Mouse (Mus musculus): ENCODE measurements around the gene Nme7. TPM values are rescaled to one million over a fixed set of nuclear protein-coding genes. Genes with fewer than 3 reads are reported as not detected.

Nme7 gene
- polyA plus RNA-seq, 1 experiment from 2014 or later: 30.4 TPM

DNA sequence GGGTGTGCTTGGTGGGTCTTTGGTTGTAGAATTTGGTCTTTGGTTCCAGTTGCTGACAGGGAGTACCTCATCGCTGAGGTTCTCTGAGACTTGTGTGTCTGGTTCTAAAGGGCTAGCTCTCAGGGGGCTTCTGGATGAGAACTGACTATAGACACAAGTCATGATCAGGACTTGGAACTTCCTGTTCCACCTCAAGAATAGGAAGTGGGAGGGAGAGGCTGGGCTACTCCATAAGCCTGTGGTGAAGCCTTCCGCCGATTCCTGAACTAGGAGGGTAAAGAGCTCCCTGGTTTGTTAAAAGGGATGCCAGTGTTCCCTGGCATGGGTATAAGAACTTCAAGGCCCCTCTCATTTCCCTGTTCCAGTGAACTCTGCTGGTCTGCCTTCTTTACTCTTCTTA lies 19.9 kb upstream of the Nme7 start:
- 97% methylated on average over 3 of the region's 3 CpGs for whole genome bisulfite sequencing
- no peak for ATAC-seq (ENCODE audit: low FRiP score)

DNA sequence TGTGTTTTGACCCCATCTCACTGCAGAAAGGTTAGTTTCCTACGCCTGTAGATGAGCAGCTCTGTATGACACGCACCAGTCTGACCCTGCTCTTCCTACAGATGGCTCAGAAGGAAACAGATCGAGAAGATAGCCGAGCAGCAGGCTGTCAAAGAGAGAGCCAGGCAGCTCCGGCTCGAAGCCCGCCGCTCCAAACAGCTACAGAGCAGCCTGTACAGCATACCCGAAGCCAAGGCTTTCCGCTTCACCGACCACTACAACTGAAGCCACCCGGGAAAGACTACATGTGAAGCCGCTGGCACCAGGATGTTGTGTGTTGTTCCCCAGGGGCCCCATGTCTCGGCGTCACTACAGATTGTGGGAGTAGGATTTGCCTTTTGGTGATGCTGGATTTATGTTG lies 16.5 kb upstream of the Nme7 start:
- 67% methylated on average over 15 of the region's 15 CpGs for WGBS
- DNase-seq (ENCODE audit: low spot score): no peak

More for the DNA sequence above, 19.9 kb upstream of the Nme7 start:
- no peaks in the 10 kb centered on the region for H3K4me1 ChIP-seq (replicated peaks; ENCODE audit: control insufficient read depth, insufficient read depth, low read length)
- no peaks in the 10 kb centered on the region for H3K36me3 ChIP-seq (ENCODE audit: control insufficient read depth, insufficient read depth, low read length)
- no peak overlapping the region for H3K4me3 ChIP-seq (ENCODE audit: low read depth, low read length)
- H3K9ac ChIP-seq (ENCODE audit: low read depth, low read length): no peak overlapping the region
- DNase-seq (ENCODE audit: low spot score): no peak
- no peaks in the 10 kb centered on the region for H3K9me3 ChIP-seq (ENCODE audit: control insufficient read depth, low read length)
- no peaks in the 10 kb centered on the region for H3K27me3 ChIP-seq (ENCODE audit: control insufficient read depth, insufficient read depth, low read length)
- H3K27ac ChIP-seq (ENCODE audit: low read depth, low read length): no peak overlapping the region
- no peak overlapping the region for H3K4me2 ChIP-seq (replicated peaks; ENCODE audit: low read depth, low read length)

DNA sequence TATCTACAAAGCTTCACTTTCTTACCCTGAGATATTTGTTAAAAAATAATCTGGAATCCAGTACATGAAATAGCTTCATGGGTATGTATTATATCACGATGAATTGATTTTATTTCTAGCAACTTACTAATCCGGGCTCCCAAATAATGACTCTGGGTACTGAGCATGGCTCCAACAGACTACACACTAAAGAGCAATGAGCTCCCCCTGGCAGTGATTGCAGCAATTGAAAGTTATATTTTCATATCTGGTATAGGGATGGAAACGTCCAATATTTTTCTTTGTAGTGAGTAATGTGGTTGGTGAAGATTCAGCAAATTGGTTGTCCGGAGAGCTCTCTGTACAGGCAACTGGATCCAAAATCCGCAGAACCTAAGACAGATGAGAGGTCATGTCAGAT lies 11.9 kb upstream of the Nme7 start:
- no peaks in the 10 kb centered on the region for H3K27me3 ChIP-seq (ENCODE audit: control insufficient read depth, insufficient read depth, low read length)
- H3K4me3 ChIP-seq (ENCODE audit: low read depth, low read length): no peak overlapping the region
- H3K9me3 ChIP-seq (ENCODE audit: control insufficient read depth, low read length): no peaks in the 10 kb centered on the region
- H3K27ac ChIP-seq (ENCODE audit: low read depth, low read length): no peak overlapping the region
- H3K4me2 ChIP-seq (replicated peaks; ENCODE audit: low read depth, low read length): no peak overlapping the region
- 94% methylated on average over 5 of the region's 5 CpGs for WGBS
- H3K4me1 ChIP-seq (replicated peaks; ENCODE audit: control insufficient read depth, insufficient read depth, low read length): no peaks in the 10 kb centered on the region
- DNase-seq (ENCODE audit: low spot score) (no peak), ATAC-seq (ENCODE audit: low FRiP score) (no peak)
- H3K9ac ChIP-seq (ENCODE audit: low read depth, low read length): no peak overlapping the region
- peaks cover 3% of the 10 kb centered on the region; the same call in 1 of the 2 replicates for H3K36me3 ChIP-seq (ENCODE audit: control insufficient read depth, insufficient read depth, low read length)

More for the DNA sequence above, 16.5 kb upstream of the Nme7 start:
- Histone ChIP-seq H3K9me3 (ENCODE audit: control insufficient read depth, low read length) (no peaks in the 10 kb centered on the region), H3K9ac (ENCODE audit: low read depth, low read length) (no peak overlapping the region), H3K36me3 (ENCODE audit: control insufficient read depth, insufficient read depth, low read length) (no peaks in the 10 kb centered on the region), H3K4me1 (replicated peaks; ENCODE audit: control insufficient read depth, insufficient read depth, low read length) (no peaks in the 10 kb centered on the region), H3K27me3 (ENCODE audit: control insufficient read depth, insufficient read depth, low read length) (no peaks in the 10 kb centered on the region), H3K4me2 (replicated peaks; ENCODE audit: low read depth, low read length) (no peak overlapping the region), H3K27ac (ENCODE audit: low read depth, low read length) (no peak overlapping the region), H3K4me3 (ENCODE audit: low read depth, low read length) (no peak overlapping the region)
- ATAC-seq (ENCODE audit: low FRiP score): no peak

DNA sequence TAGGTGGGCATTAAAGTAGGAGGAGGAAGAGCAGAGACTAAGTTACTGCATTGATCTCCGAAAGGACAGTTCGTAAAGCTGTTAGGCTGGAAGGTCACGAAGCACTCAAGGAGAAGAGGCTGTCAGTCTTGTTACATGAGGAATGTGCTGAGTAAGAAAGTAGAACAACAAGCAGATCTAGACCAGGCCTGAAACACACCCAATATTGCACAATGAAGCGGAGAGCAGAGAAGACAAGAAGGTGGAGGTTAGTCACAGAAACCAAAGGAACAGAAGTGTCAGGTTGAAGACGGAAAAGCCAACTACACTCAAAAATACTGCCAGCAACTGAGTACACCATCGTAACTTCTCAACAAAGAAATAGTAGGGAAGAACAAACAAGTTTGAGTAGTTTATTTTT lies 9.8 kb upstream of the Nme7 start:
- Histone ChIP-seq H3K36me3 (ENCODE audit: control insufficient read depth, insufficient read depth, low read length) (peaks cover 3% of the 10 kb centered on the region; the same call in 1 of the 2 replicates), H3K9ac (ENCODE audit: low read depth, low read length) (no peak overlapping the region), H3K27me3 (ENCODE audit: control insufficient read depth, insufficient read depth, low read length) (no peaks in the 10 kb centered on the region), H3K4me3 (ENCODE audit: low read depth, low read length) (no peak overlapping the region), H3K4me1 (replicated peaks; ENCODE audit: control insufficient read depth, insufficient read depth, low read length) (no peaks in the 10 kb centered on the region), H3K4me2 (replicated peaks; ENCODE audit: low read depth, low read length) (no peak overlapping the region), H3K9me3 (ENCODE audit: control insufficient read depth, low read length) (no peaks in the 10 kb centered on the region), H3K27ac (ENCODE audit: low read depth, low read length) (no peak overlapping the region)
- DNase-seq (ENCODE audit: low spot score): no peak
- ATAC-seq (ENCODE audit: low FRiP score): no peak
- 92% methylated on average over 6 of the region's 6 CpGs for WGBS

DNA sequence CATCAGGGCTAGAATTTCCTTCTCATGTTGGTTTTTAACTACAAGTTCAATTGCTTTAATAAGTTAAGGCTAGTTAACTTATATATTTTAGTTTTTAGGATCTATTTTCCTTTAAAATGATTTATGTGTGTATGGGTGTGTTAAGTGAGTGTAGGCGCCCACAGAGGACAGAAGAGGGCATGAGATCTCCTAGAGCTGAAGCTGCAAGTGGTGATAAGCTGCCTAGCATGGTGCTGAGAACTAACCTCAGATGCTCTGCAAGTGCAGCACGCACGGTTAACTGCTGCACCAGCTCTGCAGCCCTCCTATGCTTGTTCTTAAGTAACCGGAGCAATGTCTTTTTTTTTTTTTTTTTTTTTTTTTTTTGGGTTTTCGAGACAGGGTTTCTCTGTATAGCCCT lies 7.4 kb upstream of the Nme7 start:
- Histone ChIP-seq H3K27ac (ENCODE audit: low read depth, low read length) (no peak overlapping the region), H3K4me1 (replicated peaks; ENCODE audit: control insufficient read depth, insufficient read depth, low read length) (no peaks in the 10 kb centered on the region), H3K9me3 (ENCODE audit: control insufficient read depth, low read length) (no peaks in the 10 kb centered on the region), H3K4me3 (ENCODE audit: low read depth, low read length) (no peak overlapping the region), H3K27me3 (ENCODE audit: control insufficient read depth, insufficient read depth, low read length) (no peaks in the 10 kb centered on the region), H3K4me2 (replicated peaks; ENCODE audit: low read depth, low read length) (no peak overlapping the region), H3K9ac (ENCODE audit: low read depth, low read length) (no peak overlapping the region), H3K36me3 (ENCODE audit: control insufficient read depth, insufficient read depth, low read length) (peaks cover 3% of the 10 kb centered on the region; the same call in 1 of the 2 replicates)
- DNase-seq (ENCODE audit: low spot score) (no peak), ATAC-seq (ENCODE audit: low FRiP score) (no peak)
- WGBS: 89% methylated on average over 4 of the region's 5 CpGs

DNA sequence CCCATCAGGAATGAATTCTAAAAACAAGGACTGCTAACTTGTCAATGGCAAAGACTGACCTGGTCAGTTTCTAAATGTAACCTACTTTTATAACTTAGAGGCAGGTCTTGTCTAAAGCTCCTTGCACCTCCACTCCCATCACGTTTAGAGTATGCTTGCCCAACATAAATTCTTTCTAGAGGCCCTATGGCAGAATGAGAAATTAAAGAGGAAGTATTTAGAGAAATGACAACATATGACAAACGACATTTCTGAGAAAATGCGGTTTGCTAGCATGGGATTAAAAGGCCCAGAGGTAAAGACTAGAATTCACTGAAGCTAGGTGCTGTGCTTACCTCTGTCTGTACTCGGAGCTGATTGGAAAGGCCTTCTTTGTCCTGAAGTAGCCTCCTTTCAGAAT lies 2.0 kb upstream of the Nme7 start:
- Histone ChIP-seq H3K27ac (ENCODE audit: low read depth, low read length) (no peak overlapping the region), H3K9ac (ENCODE audit: low read depth, low read length) (no peak overlapping the region), H3K36me3 (ENCODE audit: control insufficient read depth, insufficient read depth, low read length) (no peaks in the 10 kb centered on the region), H3K9me3 (ENCODE audit: control insufficient read depth, low read length) (no peaks in the 10 kb centered on the region), H3K4me2 (replicated peaks; ENCODE audit: low read depth, low read length) (no peak overlapping the region), H3K4me1 (replicated peaks; ENCODE audit: control insufficient read depth, insufficient read depth, low read length) (no peaks in the 10 kb centered on the region), H3K27me3 (ENCODE audit: control insufficient read depth, insufficient read depth, low read length) (no peaks in the 10 kb centered on the region), H3K4me3 (ENCODE audit: low read depth, low read length) (no peak overlapping the region)
- ATAC-seq (ENCODE audit: low FRiP score) (no peak), DNase-seq (ENCODE audit: low spot score) (no peak)
- 90% methylated on average over 4 of the region's 4 CpGs for WGBS

DNA sequence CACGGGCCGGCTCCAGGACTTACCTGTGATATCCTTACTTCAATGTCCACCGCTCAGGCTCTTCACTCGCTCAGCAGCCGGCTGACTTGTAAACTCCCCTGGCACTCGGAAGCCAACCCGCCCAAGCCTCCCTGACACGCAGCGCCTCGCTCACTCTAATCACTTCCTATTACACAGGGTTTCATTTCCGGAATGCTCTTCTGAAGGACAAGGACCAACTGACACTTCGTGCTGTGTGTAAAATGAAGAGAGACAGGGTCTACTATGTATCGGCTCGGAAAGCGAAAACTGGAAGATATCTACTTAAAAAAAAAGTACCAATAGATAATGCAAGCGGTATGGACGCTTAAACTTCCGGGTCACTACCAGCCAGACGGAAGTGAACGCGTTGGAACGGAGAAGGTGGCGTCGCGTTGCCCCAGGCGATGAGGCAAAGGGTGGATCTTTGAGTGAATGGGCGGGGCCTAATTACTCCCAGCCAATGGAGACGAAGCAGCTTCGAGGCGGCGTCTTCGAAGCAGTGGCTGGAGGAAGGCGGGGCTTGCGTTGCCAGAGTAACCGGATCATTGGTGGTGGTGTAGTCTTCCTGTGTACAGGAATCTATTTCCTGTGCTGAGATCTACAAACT lies 3.3 kb downstream of the Nme7 start, which contains the start of gene Blzf1:
TSS of gene Blzf1 (minus strand) at position 366 of the 628 bp plus-strand sequence.
- no peak within 1 kb of the TSS for H3K27ac ChIP-seq (ENCODE audit: low read depth, low read length)
- WGBS: under 1% methylated on average over 35 of the region's 35 CpGs

DNA sequence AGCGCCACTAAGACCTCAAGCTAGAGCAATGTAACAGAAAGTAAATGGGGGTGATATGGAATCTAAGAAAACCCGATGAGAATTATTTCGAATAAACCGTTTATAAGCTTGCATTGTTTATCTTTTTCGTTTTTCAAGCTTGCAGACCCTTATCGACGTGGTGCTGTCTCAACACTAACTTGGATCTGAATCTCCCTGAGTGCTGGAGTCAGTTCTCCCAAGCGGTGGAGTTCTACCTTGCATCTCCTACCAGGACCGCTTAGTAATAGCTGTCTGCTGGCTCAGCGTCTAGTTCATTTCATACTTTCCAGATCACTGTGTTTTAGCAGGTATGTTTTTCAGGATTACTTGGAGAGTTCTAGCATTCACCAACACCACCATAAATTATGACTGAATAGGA lies 4.0 kb downstream of the Nme7 start:
- Histone ChIP-seq H3K4me1 (replicated peaks; ENCODE audit: control insufficient read depth, insufficient read depth, low read length) (no peaks in the 10 kb centered on the region), H3K9me3 (ENCODE audit: control insufficient read depth, low read length) (no peaks in the 10 kb centered on the region), H3K36me3 (ENCODE audit: control insufficient read depth, insufficient read depth, low read length) (no peaks in the 10 kb centered on the region), H3K9ac (ENCODE audit: low read depth, low read length) (peak overlapping the region; percentile 44), H3K27me3 (ENCODE audit: control insufficient read depth, insufficient read depth, low read length) (no peaks in the 10 kb centered on the region), H3K4me3 (ENCODE audit: low read depth, low read length) (peak overlapping the region; percentile 48), H3K4me2 (replicated peaks; ENCODE audit: low read depth, low read length) (peak overlapping the region; percentile 39), H3K27ac (ENCODE audit: low read depth, low read length) (no peak overlapping the region)
- 14% methylated on average over 10 of the region's 10 CpGs for WGBS
- ATAC-seq (ENCODE audit: low FRiP score) (peak; percentile 20; the same call in 1 of the 2 replicates), DNase-seq (ENCODE audit: low spot score) (no peak)

More for the DNA sequence above, 3.3 kb downstream of the Nme7 start, which contains the start of gene Blzf1:
- Histone ChIP-seq H3K4me2 (replicated peaks; ENCODE audit: low read depth, low read length) (peak within 1 kb of the TSS; percentile 59), H3K4me1 (replicated peaks; ENCODE audit: control insufficient read depth, insufficient read depth, low read length) (no peaks in the 10 kb centered on the region), H3K4me3 (ENCODE audit: low read depth, low read length) (peak within 1 kb of the TSS; percentile 48), H3K27me3 (ENCODE audit: control insufficient read depth, insufficient read depth, low read length) (no peaks in the 10 kb centered on the region), H3K9me3 (ENCODE audit: control insufficient read depth, low read length) (no peaks in the 10 kb centered on the region), H3K9ac (ENCODE audit: low read depth, low read length) (peak within 1 kb of the TSS; percentile 48), H3K36me3 (ENCODE audit: control insufficient read depth, insufficient read depth, low read length) (no peaks in the 10 kb centered on the region)
- DNase-seq (ENCODE audit: low spot score): peak; percentile 100
- peak; percentile 99 for ATAC-seq (ENCODE audit: low FRiP score)

DNA sequence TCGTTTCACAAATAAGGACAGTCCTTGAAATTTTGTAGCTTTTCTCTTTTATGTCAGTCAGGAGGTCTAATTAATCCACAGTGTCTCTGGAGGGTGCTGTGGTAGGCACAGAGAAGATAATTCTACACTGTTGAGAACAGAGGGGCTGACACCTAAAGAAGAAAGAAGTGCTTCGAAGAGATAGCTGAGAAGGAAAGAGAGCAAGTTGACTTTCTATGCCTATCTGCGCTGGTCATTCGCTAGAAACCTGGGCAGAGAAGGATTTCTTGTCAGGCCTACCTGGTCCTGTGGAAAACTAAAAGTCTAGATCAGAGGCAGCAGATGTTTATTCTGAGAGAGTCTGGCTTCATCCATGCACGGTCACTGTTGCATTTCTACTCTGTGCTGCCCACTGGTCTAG lies 10.2 kb downstream of the Nme7 start:
- no peak for ATAC-seq (ENCODE audit: low FRiP score)
- no peaks in the 10 kb centered on the region for H3K9me3 ChIP-seq (ENCODE audit: control insufficient read depth, low read length)
- no peak overlapping the region for H3K27ac ChIP-seq (ENCODE audit: low read depth, low read length)
- no peak overlapping the region for H3K4me2 ChIP-seq (replicated peaks; ENCODE audit: low read depth, low read length)
- no peaks in the 10 kb centered on the region for H3K4me1 ChIP-seq (replicated peaks; ENCODE audit: control insufficient read depth, insufficient read depth, low read length)
- no peaks in the 10 kb centered on the region for H3K27me3 ChIP-seq (ENCODE audit: control insufficient read depth, insufficient read depth, low read length)
- no peak for DNase-seq (ENCODE audit: low spot score)
- 91% methylated on average over 5 of the region's 5 CpGs for WGBS
- no peak overlapping the region for H3K9ac ChIP-seq (ENCODE audit: low read depth, low read length)
- H3K4me3 ChIP-seq (ENCODE audit: low read depth, low read length): no peak overlapping the region
- H3K36me3 ChIP-seq (ENCODE audit: control insufficient read depth, insufficient read depth, low read length): no peaks in the 10 kb centered on the region

Measured in hindbrain, embryonic 11.5 days (tissue).